Mouse (Mus musculus) Muller cell, postnatal 12 days (primary cell): ENCODE measurements at regions not wholly inside any gene's neighbourhood (a gene's known extent, or its start where the extent isn't known, plus 50 kb on each side); places are given as distances from the start of the nearest gene placed in this dataset.

Experiments used
- DNase-seq: peaks from one replicate; pipeline ENCODE4 v3.0.0-alpha.2; 2015; ENCODE audit errors: inconsistent ontology term

- peak; percentile 74 for DNase-seq
Observed at GRCm38 (mm10) chr10:37613936-37614335, 475.2 kb upstream of the Marcks start.

DNA sequence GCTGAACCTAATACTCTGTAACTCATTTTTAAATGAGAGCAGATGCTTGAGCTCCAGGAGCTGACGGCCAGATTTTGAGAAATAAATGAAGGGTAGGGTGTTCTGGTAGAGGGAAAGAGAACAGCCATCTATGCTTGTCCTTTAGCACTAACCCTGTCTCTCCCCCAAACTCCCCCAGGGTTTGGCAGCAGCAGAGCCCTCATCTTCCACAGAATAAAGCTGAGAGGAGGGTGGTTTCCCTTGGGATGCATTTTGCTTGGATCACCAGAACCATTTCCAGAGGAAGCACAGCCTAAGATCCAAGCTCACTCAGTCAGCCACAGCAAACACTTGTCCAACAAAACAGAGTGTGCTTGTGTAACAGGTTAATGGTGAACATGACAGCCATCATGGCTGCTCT, 464.8 kb upstream of the Marcks start:
- no peak for DNase-seq

DNA sequence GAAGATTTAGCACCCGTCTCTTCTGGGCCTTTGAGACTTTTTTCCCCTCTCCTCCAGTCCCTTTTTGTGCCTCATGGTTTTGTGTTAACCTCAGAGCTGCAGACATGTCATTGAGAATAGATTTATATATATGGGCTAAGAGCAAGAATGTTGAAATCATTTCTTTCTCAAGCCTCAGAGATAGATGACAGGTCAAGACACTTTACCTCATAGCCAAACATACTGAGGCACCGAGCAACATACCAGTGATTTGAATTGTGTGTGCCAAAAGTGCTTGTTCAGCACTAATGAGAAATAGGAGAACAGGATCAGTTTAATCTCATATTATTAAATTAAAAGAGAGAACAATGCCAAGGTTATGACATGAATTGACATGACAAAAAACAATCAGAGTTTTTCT, 464.2 kb upstream of the Marcks start:
- DNase-seq = no peak

DNA sequence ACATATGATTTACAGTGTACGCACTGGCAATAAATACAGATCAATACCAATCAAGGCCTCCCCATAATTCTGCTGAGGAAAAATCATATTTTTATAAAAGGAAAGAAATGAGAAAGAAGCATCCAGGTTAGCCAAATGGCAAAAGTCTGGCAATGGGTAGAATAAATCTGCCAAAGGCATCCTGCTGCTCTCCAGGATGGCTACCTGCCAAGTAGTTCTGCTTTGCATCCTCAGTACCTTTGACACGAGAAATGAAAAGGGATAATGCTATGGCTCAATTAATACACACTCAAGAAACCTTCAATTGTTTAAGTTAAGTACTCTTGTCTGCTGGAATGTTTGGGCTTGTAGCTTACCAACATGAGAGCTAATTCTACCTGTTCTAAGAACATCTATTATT, 451.2 kb upstream of the Marcks start:
- no peak for DNase-seq

GRCm38 (mm10) chr10:37589009-37589408, 450.3 kb upstream of the Marcks start:
- DNase-seq = no peak

- no peak for DNase-seq
Observed at GRCm38 (mm10) chr10:37571171-37571570, 432.5 kb upstream of the Marcks start.

- DNase-seq = no peak
Observed at GRCm38 (mm10) chr10:37561705-37562104, 423.0 kb upstream of the Marcks start.

DNA sequence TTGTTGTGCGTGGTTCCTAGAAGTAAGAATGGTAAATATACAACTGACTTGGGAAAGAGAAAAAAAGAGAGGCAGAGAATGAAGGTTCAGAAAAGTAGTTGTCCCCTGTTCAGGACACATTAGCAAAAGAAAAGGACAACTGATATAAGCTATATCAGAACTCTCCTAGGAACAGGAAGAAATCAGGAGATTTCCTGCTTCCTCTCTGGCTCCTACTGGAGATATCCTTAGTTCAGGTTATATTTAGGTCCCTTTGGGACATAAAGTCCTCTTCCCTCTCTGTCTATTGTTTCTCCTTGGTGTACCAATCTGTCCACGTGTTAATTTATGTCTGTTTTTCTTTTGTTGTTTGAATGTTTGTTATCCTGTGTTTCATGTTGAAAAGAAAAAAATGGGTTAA, 410.7 kb upstream of the Marcks start:
- no peak for DNase-seq

DNA sequence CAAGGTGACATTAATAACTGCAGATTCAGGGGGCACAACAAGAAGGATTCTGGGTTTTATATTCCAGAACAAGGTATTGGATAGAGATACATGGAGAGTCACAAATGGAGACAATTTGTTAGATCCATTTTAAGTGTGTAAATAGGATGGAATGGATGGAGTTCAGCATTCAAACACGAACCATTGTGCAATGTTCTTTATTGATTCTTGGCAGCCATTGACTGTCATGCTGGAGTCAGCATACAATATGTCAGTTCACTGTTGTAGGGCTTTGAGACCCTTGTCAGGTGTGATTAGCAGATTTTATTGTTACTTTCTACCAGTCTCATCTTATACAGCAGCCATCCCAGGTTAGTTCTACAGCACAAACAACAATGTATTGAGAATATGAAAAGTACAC, 402.0 kb upstream of the Marcks start:
- DNase-seq = no peak

DNA sequence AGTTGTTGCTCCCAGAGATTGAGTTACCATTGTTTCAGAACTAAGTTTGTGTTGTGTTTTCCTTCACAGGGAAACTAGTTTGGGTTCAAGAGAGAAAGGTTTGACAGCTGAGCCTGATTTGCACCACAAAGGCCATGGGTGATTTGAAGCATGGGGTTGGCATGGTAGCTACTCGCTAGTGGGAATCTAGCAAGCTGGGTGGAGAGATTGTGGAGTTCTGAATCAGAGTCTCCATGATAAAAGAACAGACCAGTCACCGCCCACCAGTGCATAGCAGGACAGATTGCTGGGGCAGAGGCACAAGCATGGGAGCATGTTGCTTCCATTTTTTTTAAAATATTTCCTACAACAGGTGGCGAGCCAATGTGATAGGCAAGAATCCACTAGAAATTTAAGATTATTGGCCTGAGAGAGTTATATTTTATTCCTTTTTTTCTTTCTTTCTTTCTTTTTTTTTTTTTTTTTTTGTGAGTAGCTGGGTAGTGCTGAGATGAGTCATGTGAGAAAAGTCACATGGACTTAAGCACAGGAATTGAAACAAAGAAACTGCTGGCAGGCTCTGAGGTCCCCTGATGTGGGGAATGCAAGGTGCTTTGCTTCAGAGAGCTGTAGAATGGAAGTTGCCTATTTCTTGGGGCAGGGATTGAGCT, 367.4 kb upstream of the Marcks start:
- peak; percentile 59 for DNase-seq

- no peak for DNase-seq
Observed at GRCm38 (mm10) chr10:37504468-37504867, 365.7 kb upstream of the Marcks start.

DNA sequence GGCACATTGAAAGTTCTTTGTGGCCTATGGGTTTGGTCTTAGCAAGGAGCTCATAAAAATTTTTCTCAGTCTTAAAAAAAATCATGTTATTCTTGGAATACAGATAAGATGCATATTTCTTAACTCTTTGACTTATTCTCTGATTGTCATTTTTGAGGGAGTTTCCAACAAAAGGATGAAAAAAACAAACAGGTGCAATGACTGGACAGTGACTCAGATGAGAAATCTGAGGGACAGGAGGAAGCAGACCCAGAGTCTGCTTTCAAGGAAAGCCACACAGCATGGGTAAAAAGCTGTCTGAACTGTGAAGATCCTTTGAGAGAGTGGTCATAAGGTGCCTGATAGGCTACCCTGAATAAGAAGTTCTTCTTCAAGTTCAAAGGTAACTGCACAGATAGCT, 363.8 kb upstream of the Marcks start:
- no peak for DNase-seq

DNA sequence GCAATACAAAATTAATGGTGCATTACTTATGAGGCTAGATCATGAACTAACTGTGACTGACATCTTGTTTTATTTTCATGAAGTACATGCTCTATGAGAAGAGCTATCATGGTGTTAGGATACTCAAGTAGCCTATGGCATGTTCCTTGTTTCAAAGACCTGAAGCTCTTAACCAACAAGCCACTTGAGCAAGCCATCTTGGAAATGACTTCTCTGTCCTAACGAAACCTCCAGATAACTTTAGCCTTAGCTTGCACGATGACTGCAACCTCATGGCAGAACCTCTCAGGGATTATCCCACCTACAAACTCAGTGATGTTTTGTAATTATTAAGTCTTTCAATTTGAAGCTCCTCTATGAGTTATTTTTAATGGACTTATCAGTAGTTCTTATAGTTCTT, 362.3 kb upstream of the Marcks start:
- DNase-seq = no peak

GRCm38 (mm10) chr10:37495467-37495866, 356.7 kb upstream of the Marcks start:
- DNase-seq = peak; percentile 34

GRCm38 (mm10) chr10:37494552-37495166, 355.9 kb upstream of the Marcks start:
- DNase-seq = no peak

DNA sequence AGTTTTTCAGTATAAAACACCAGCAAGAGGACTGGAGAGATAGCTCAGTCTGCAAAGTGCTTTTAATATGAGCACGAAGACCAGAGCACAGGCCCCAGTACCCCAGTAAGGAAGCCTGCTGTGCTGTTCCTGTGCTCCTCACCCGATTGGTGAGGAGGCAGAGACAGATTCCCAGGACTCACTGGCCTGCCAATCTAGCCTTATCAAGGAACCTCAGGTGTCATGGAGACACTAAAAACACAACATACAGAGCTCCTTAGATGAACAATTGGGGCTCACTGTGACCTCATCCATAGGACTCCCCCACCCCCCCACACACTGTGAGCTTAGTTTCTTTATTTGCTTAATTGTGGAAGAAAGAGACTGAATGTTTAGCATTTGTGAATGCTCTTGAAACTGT, 355.4 kb upstream of the Marcks start:
- DNase-seq = no peak

- DNase-seq = peak; percentile 22
Observed at GRCm38 (mm10) chr10:37484311-37485023, 345.7 kb upstream of the Marcks start.

GRCm38 (mm10) chr10:37483521-37483920, 344.8 kb upstream of the Marcks start:
- peak; percentile 91 for DNase-seq

- no peak for DNase-seq
Observed at GRCm38 (mm10) chr10:37481879-37482278, 343.2 kb upstream of the Marcks start.

DNA sequence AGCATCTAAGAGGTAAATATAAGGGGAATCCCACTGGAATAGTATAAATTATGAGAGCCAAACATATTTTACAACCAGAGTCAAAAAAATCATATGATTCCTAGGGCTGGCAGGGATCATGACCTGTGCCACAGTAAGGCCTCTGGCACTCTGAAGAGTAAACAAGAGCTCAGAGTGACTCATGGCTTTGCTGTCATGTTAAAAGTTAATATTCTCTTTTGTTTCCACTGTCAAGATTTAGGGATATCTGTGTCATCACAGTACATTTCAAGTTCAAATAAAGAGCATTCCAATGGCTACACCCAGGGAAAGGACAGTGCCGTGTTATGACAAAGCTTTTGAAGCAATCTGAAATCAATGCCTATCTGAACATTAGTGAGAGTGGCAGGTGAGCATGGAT, 341.6 kb upstream of the Marcks start:
- no peak for DNase-seq

- no peak for DNase-seq
Observed at GRCm38 (mm10) chr10:37478108-37478507, 339.4 kb upstream of the Marcks start.

DNA sequence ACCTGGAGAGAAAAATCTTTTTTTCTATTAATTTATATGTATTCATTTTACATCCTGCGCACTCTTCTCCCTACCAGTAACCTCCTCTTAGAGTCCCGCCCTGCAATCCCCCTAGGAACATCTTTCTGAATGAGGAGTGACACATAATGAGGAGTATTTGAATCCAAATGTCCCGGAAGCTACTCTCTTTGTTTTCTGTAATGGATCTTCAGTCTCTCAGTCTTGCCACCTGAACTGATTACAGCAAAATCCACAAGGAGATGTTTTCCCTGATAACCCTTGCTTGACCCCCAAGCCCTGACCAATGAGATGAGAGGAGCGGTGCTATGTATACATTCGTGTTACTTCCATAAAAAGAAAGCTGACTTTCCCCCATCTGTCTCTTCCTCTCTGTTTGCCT, 334.4 kb upstream of the Marcks start:
- DNase-seq = no peak

DNA sequence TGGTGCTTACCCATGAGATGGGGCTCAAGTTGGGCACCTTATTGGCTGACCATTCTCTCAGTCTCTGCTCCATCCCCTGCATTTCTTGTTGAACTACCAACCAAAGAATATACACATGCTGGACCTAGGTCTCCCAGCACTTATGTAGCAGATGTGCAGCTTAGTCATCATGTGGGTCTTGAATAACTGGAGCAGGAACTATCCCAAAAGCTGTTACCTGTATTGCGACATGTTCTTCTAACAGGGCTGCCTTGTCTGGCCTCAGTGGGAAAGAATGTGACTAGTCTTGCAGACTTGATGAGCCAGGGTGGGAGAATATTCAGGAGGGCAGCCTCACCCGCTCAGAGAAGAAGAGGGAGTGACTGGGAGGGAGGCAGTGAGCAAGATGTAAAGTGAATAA, 318.7 kb upstream of the Marcks start:
- peak; percentile 26 for DNase-seq
